Mouse (Mus musculus) hindbrain, embryonic 14.5 days (tissue): ENCODE results near the gene Creb3l2. TPM values are rescaled to one million over a fixed set of nuclear protein-coding genes. Genes with fewer than 3 reads are reported as not detected.

Source experiments
- ATAC-seq: fragments of 200-750 bp; cut with Nextera tagmentation; 2 replicates; pipeline ENCODE4 v1.8.0; 2017; ENCODE audit warnings: moderate number of reproducible peaks, mild to moderate bottlenecking, moderate TSS enrichment, moderate library complexity; ENCODE audit not compliant: low FRiP score
- DNase-seq: peaks from one replicate; pipeline ENCODE4 v3.0.0-alpha.2; 2015; ENCODE audit warnings: low spot score
- H3K27ac ChIP-seq: fragments of 300-500 bp; sonication (generic); 2 replicates; pipeline ENCODE4 v1.5.1; 2014; ENCODE audit warnings: mild to moderate bottlenecking, moderate library complexity
- H3K27me3 ChIP-seq: fragments of 300-500 bp; sonication (generic); 2 replicates; pipeline ENCODE4 v1.6.1; 2014; ENCODE audit warnings: mild to moderate bottlenecking, low read length, mixed read lengths; ENCODE audit not compliant: control insufficient read depth, insufficient read depth
- H3K36me3 ChIP-seq: fragments of 300-500 bp; sonication (generic); replicated peaks from 2 replicates; pipeline ENCODE4 v1.6.1; 2014; ENCODE audit not compliant: control insufficient read depth, insufficient read depth
- H3K4me1 ChIP-seq: fragments of 300-500 bp; sonication (generic); replicated peaks from 2 replicates; pipeline ENCODE4 v1.6.1; 2014; ENCODE audit warnings: antibody characterized with exemption, low read length, mixed read lengths; ENCODE audit not compliant: control insufficient read depth, insufficient read depth
- H3K4me2 ChIP-seq: fragments of 300-500 bp; sonication (generic); replicated peaks from 2 replicates; pipeline ENCODE4 v1.6.1; 2014; ENCODE audit warnings: mild to moderate bottlenecking, moderate library complexity
- H3K4me3 ChIP-seq: fragments of 300-500 bp; sonication (generic); replicated peaks from 2 replicates; pipeline ENCODE4 v1.5.1; 2014; ENCODE audit warnings: mild to moderate bottlenecking, low read length
- H3K9ac ChIP-seq: fragments of 300-500 bp; sonication (generic); 2 replicates; pipeline ENCODE4 v1.6.1; 2014
- H3K9me3 ChIP-seq: fragments of 300-500 bp; sonication (generic); 2 replicates; pipeline ENCODE4 v1.6.1; 2016; ENCODE audit warnings: low read length; ENCODE audit not compliant: control insufficient read depth
- WGBS: fragments of 180-500 bp; shearing (Covaris S2); extraction: QIAGEN DNeasy Blood & Tissue Kit; methylation state at CpG from one replicate; pipeline ENCODE4 v1.1.7; 2014; 5-methylcytosine and 5-hydroxymethylcytosine counted together
- polyA plus RNA-seq: library from polyadenylated mRNA; unstranded; fragments of >200 nt; fragmentation: Nextera tagmentation; extraction: Ambion mirVana; gene quantifications from 2 replicates; pipeline ENCODE4 v1.2.1, GENCODE M21; 2014

Creb3l2 gene
- polyA plus RNA-seq, 1 experiment from 2014 or later: 5.5 TPM

- H3K9me3 ChIP-seq: no peaks in the 10 kb centered on the region
- H3K27me3 ChIP-seq: no peaks in the 10 kb centered on the region
- peaks cover 11% of the 10 kb centered on the region for H3K4me1 ChIP-seq
- 88% methylated on average over 1 of the region's 1 CpGs for WGBS
- no peak overlapping the region for H3K27ac ChIP-seq
- no peak overlapping the region for H3K4me3 ChIP-seq
- ATAC-seq (no peak), DNase-seq (no peak)
- no peaks in the 10 kb centered on the region for H3K36me3 ChIP-seq
- H3K9ac ChIP-seq: no peak overlapping the region
- H3K4me2 ChIP-seq: no peak overlapping the region
Observed at GRCm38 (mm10) chr6:37291171-37291570, 150.8 kb downstream of the Creb3l2 start.

DNA sequence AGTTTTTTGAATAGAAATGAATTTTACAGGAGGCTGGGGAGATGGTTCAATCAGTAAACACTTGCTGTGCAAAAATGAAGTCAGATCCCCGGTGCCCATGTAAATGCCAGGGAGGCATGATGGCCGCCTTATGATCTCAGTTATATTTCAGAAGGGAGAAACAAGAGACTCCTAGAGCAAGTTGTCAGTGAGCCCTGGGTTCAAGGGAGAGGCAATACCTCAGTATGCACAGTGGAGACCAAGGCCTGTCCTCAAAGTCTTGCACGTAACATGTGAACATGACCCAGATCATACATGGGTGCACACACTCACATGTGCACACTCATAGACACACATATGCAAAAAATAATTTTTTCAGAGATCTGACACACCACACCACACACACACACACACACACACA lies 151.3 kb downstream of the Creb3l2 start:
- ATAC-seq: no peak
- Histone ChIP-seq H3K4me2 (no peak overlapping the region), H3K9me3 (no peaks in the 10 kb centered on the region), H3K27ac (no peak overlapping the region), H3K4me3 (no peak overlapping the region), H3K27me3 (no peaks in the 10 kb centered on the region), H3K36me3 (no peaks in the 10 kb centered on the region), H3K9ac (no peak overlapping the region), H3K4me1 (peaks cover 11% of the 10 kb centered on the region)
- DNase-seq: no peak
- 96% methylated on average over 3 of the region's 3 CpGs for WGBS

- Histone ChIP-seq H3K36me3 (no peaks in the 10 kb centered on the region), H3K4me2 (no peak overlapping the region), H3K27me3 (no peaks in the 10 kb centered on the region), H3K4me1 (no peaks in the 10 kb centered on the region), H3K9me3 (no peaks in the 10 kb centered on the region), H3K9ac (no peak overlapping the region), H3K4me3 (no peak overlapping the region), H3K27ac (no peak overlapping the region)
- 92% methylated on average over 4 of the region's 4 CpGs for WGBS
- no peak for ATAC-seq
- DNase-seq: no peak
Observed at GRCm38 (mm10) chr6:37286134-37286533, 155.8 kb downstream of the Creb3l2 start.

DNA sequence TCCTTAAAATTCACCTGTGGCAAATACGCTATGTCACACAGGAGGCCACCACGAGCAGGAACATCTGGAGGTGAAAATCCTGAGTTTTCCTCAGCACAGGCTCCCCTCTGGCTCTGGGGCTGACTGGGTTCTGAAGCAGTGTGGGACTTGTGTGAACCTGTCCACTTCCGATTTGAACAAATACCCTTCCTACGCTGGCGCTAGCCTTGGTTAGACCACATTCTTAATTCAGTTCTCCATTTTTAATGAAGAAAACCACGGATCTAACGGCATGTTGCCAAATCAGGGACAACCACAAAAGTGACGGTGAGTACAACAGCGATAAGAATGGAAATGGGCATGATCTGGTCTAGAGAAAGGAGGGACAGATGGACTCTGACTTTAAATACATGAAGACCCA lies 157.1 kb downstream of the Creb3l2 start:
- Histone ChIP-seq H3K9ac (no peak overlapping the region), H3K4me1 (no peaks in the 10 kb centered on the region), H3K36me3 (no peaks in the 10 kb centered on the region), H3K27ac (no peak overlapping the region), H3K4me2 (no peak overlapping the region), H3K9me3 (no peaks in the 10 kb centered on the region), H3K4me3 (no peak overlapping the region), H3K27me3 (no peaks in the 10 kb centered on the region)
- whole genome bisulfite sequencing: 94% methylated on average over 9 of the region's 9 CpGs
- DNase-seq (no peak), ATAC-seq (no peak)

DNA sequence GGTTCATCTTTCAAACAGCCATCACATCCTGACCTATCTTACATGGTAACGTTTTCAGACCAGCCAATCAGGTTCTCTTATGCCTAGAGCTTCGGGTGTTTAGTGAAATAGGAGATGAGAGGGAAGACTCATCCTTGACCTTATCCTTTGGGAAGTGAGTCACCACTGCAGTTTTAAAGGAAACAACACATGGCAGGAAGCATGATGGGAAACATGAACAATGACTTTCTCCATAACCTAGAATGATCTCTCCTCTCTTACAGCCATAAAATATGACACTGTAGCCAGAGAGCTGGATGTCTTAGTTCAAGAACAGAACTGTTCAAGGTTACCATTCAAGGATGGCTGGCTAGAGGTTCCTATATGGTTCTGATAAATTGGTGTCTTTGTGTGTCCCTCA lies 158.6 kb downstream of the Creb3l2 start:
- Histone ChIP-seq H3K27me3 (no peaks in the 10 kb centered on the region), H3K9me3 (no peaks in the 10 kb centered on the region), H3K36me3 (no peaks in the 10 kb centered on the region), H3K4me3 (no peak overlapping the region), H3K9ac (no peak overlapping the region), H3K4me2 (no peak overlapping the region), H3K4me1 (no peaks in the 10 kb centered on the region), H3K27ac (no peak overlapping the region)
- ATAC-seq (no peak), DNase-seq (no peak)
- 84% methylated on average over 2 of the region's 2 CpGs for WGBS

- no peaks in the 10 kb centered on the region for H3K9me3 ChIP-seq
- no peaks in the 10 kb centered on the region for H3K36me3 ChIP-seq
- no peak for ATAC-seq
- 63% methylated on average over 1 of the region's 1 CpGs for WGBS
- no peak for DNase-seq
- no peak overlapping the region for H3K9ac ChIP-seq
- no peaks in the 10 kb centered on the region for H3K4me1 ChIP-seq
- no peak overlapping the region for H3K4me3 ChIP-seq
- H3K4me2 ChIP-seq: no peak overlapping the region
- H3K27ac ChIP-seq: no peak overlapping the region
- H3K27me3 ChIP-seq: no peaks in the 10 kb centered on the region
Observed at GRCm38 (mm10) chr6:37282659-37283058, 159.3 kb downstream of the Creb3l2 start.

Other genes with a start within 250 kb of the Creb3l2 start
- gene Dgki, start 142.0 kb downstream of the Creb3l2 start, polyA plus RNA-seq: 9.6 and 10.0 TPM in 2 replicates
- gene Akr1d1, start 88.0 kb upstream of the Creb3l2 start, polyA plus RNA-seq: not detected in 2 replicates